Mouse (Mus musculus) CH12.LX (cell line): ENCODE data around the gene Rpusd3.
A peak's percentile ranks its signal among the peaks of the same experiment; 100 is the strongest.

Experiments
- MAZ ChIP-seq: IDR thresholded peaks from 2 replicates; pipeline ENCODE4 v1.6.1; 2012; ENCODE audit warnings: low read depth, mild to moderate bottlenecking, inconsistent platforms, low read length, improper control_type of control experiment, moderate library complexity
- POLR2A ChIP-seq: IDR thresholded peaks from 2 replicates; pipeline ENCODE4 v1.6.1; 2011; ENCODE audit warnings: low read depth, mild to moderate bottlenecking, improper control_type of control experiment, low read length
- POLR2AphosphoS2 ChIP-seq: IDR thresholded peaks from 2 replicates; pipeline ENCODE4 v1.6.1; 2011; ENCODE audit warnings: low read depth, low read length, improper control_type of control experiment
- ZMIZ1 ChIP-seq: IDR thresholded peaks from 2 replicates; pipeline ENCODE4 v1.6.1; 2012; ENCODE audit warnings: low read depth, mild to moderate bottlenecking, inconsistent platforms, low read length, improper control_type of control experiment
- ZNF384 ChIP-seq: IDR thresholded peaks from 2 replicates; pipeline ENCODE4 v1.6.1; 2012; ENCODE audit warnings: low read depth, low read length, improper control_type of control experiment, inconsistent platforms

DNA sequence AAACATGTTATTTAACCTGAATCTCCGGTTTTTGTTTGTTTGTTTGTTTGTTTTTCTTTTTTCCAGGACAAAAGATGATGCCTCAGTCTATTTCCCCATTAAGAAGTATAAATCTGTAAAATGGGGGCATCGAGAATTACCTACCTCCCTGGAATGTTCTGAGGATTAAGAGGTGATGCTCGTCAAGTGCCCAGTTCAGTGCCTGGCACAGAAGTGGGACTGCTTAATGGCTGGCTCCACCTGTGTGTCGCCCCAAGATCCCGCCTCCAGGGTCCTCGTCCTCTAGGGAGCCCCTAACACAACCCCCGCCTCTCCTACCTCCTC is 42.0 kb downstream of the Rpusd3 start:
- no peak for TF ChIP-seq POLR2AphosphoS2
- peak; percentile 78 for TF ChIP-seq POLR2A
- TF ChIP-seq ZNF384, result no peak
- no peak for TF ChIP-seq MAZ
- TF ChIP-seq ZMIZ1, result no peak
